Mouse (Mus musculus) liver, adult 10 weeks (tissue): ENCODE results near the gene Adat2. TPM values are rescaled to one million over a fixed set of nuclear protein-coding genes. Genes with fewer than 3 reads are reported as not detected.

ENCODE experiments used
- polyA plus RNA-seq: library from polyadenylated mRNA; stranded (reverse); fragments of 350-450 nt; fragmentation: Illumina TruSeq; extraction: RNeasy Lipid Tissue Mini Kit (QIAGEN cat#74804); gene quantifications from one replicate; pipeline ENCODE4 v1.2.3, GENCODE M21; 2014; ENCODE audit warnings: low read depth, low replicate concordance

Adat2 gene
- polyA plus RNA-seq, result 2.0 TPM

DNA sequence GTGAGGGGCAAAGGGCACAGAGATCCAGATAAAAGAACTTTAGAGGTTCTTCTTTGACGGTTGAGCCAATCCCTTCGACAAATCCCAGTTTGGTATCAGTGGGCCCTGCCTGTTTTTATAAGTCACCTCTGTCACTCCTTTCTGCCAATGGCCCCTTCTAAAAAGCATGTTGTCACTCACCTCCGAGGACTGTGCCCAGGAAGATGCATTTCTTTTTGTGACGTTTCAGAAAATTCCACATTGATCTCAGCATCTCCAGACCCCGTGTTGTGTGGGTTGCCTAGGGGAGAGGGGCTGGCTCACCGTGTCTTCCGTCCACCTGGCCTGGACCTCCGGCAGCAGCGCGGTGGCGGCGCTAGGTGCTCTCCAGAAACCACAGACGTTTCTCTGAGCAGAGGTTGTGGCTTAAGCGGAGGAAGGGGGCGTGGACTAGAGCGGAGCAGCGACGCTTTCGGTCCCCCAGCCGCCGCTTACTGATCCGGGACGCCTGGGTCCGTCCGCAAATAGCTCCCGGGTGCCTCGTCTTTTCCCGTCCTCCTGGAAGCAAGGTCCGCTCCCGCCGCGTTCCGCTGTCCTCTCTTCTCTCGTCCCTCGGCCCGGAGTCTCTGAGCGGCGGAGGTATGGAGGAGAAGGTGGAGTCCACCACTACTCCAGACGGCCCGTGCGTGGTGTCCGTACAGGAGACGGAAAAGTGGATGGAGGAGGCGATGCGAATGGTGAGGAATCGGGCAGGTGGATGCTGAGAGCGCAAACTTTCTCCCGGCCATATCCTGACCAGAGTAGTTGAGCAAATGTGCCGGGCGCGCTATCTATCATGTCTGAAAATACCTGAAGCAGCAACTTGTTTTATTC, at the start of gene Adat2, which contains the start of gene Pex3:
TSS of gene Adat2 (plus strand) at position 249 of the 852 bp plus-strand sequence.
TSS of gene Pex3 (minus strand) at position 497 of the 852 bp plus-strand sequence.

Other genes starting within 250 kb of the Adat2 start
- gene Phactr2, start 78.5 kb upstream of the Adat2 start, polyA plus RNA-seq, result 3.5 TPM
- gene Fuca2, start 53.4 kb upstream of the Adat2 start, polyA plus RNA-seq, result 28.2 TPM
- 55.7 TPM for gene Pex3, start 248 bp downstream of the Adat2 start, polyA plus RNA-seq